Mouse (Mus musculus) embryonic fibroblast, embryonic 13.5 days (primary cell): Measurements from ENCODE around the gene Antxr2.

Experiments
- CTCF ChIP-seq: IDR thresholded peaks from 2 replicates; pipeline ENCODE4 v1.5.1; 2011; ENCODE audit warnings: mild to moderate bottlenecking, control low read depth, low read length, moderate library complexity, borderline replicate concordance; ENCODE audit not compliant: insufficient read depth
- POLR2A ChIP-seq: IDR thresholded peaks from 2 replicates; pipeline ENCODE4 v1.6.1; 2011; ENCODE audit warnings: low read depth, mild to moderate bottlenecking, control low read depth, low read length, moderate library complexity

- TF ChIP-seq POLR2A (no peak), CTCF (no peak)
Measured at GRCm38 (mm10) chr5:97946236-97946635, 84.6 kb downstream of the Antxr2 start.
